Mouse (Mus musculus) hindbrain, embryonic 13.5 days (tissue): ENCODE data around the gene Kif1b. TPM values are rescaled to one million over a fixed set of nuclear protein-coding genes. Genes with fewer than 3 reads are reported as not detected.

Experiments
- ATAC-seq: fragments of 200-750 bp; cut with Nextera tagmentation; 2 replicates; pipeline ENCODE4 v1.8.0; 2017; ENCODE audit warnings: moderate TSS enrichment; ENCODE audit not compliant: low FRiP score
- H3K27ac ChIP-seq: fragments of 300-500 bp; sonication (generic); 2 replicates; pipeline ENCODE4 v1.5.1; 2015; ENCODE audit warnings: inconsistent platforms, mild to moderate bottlenecking, moderate library complexity
- H3K27me3 ChIP-seq: fragments of 300-500 bp; sonication (generic); 2 replicates; pipeline ENCODE4 v1.6.1; 2015; ENCODE audit warnings: mild to moderate bottlenecking, inconsistent platforms
- H3K36me3 ChIP-seq: fragments of 300-500 bp; sonication (generic); 2 replicates; pipeline ENCODE4 v1.6.1; 2015; ENCODE audit warnings: mild to moderate bottlenecking, inconsistent platforms
- H3K4me1 ChIP-seq: fragments of 300-500 bp; sonication (generic); replicated peaks from 2 replicates; pipeline ENCODE4 v1.6.1; 2015; ENCODE audit warnings: inconsistent platforms
- H3K4me2 ChIP-seq: fragments of 300-500 bp; sonication (generic); 2 replicates; pipeline ENCODE4 v1.6.1; 2015; ENCODE audit warnings: inconsistent platforms, mild to moderate bottlenecking, moderate library complexity
- H3K4me3 ChIP-seq: fragments of 300-500 bp; sonication (generic); 2 replicates; pipeline ENCODE4 v1.5.1; 2015; ENCODE audit warnings: mild to moderate bottlenecking, inconsistent platforms
- H3K9ac ChIP-seq: fragments of 300-500 bp; sonication (generic); 2 replicates; pipeline ENCODE4 v1.6.1; 2015; ENCODE audit warnings: mild to moderate bottlenecking, inconsistent platforms
- H3K9me3 ChIP-seq: fragments of 300-500 bp; sonication (generic); 2 replicates; pipeline ENCODE4 v1.6.1; 2016; ENCODE audit warnings: inconsistent platforms
- WGBS: fragments of 180-500 bp; shearing (Covaris S2); methylation state at CpG from one replicate; pipeline ENCODE4 v1.1.7; 2015; 5-methylcytosine and 5-hydroxymethylcytosine counted together
- polyA plus RNA-seq: library from polyadenylated mRNA; unstranded; fragments of >200 nt; fragmentation: Nextera tagmentation; extraction: Ambion mirVana; gene quantifications from 2 replicates; pipeline ENCODE4 v1.2.1, GENCODE M21; 2015

The Kif1b gene
- polyA plus RNA-seq, 1 experiment from 2014 or later = 155 TPM

GRCm38 (mm10) chr4:149159203-149159602 lies 148.3 kb downstream of the Kif1b start:
- ATAC-seq = no peak
- peaks cover 93% of the 10 kb centered on the region for H3K36me3 ChIP-seq

GRCm38 (mm10) chr4:149157415-149157973 lies 150.0 kb downstream of the Kif1b start:
- no peaks in the 10 kb centered on the region for H3K4me1 ChIP-seq
- H3K9ac ChIP-seq = no peak overlapping the region
- no peak for ATAC-seq
- WGBS = 94% methylated on average over 8 of the region's 8 CpGs
- H3K27me3 ChIP-seq = no peaks in the 10 kb centered on the region
- H3K9me3 ChIP-seq = no peaks in the 10 kb centered on the region
- peaks cover 99% of the 10 kb centered on the region for H3K36me3 ChIP-seq
- no peak overlapping the region for H3K4me2 ChIP-seq
- no peak overlapping the region for H3K4me3 ChIP-seq
- no peak overlapping the region for H3K27ac ChIP-seq

More at GRCm38 (mm10) chr4:149159203-149159602, 148.3 kb downstream of the Kif1b start:
- Histone ChIP-seq H3K4me1 (0 out of 2 replicates have a peak, but pooled peaks cover 4% of the 10 kb centered on the region), H3K9ac (no peak overlapping the region), H3K27ac (no peak overlapping the region), H3K4me2 (no peak overlapping the region), H3K27me3 (no peaks in the 10 kb centered on the region), H3K9me3 (no peaks in the 10 kb centered on the region), H3K4me3 (no peak overlapping the region)
- 97% methylated on average over 2 of the region's 2 CpGs for WGBS

- Histone ChIP-seq H3K9ac (no peak overlapping the region), H3K4me2 (no peak overlapping the region), H3K27me3 (no peaks in the 10 kb centered on the region), H3K27ac (no peak overlapping the region), H3K9me3 (no peaks in the 10 kb centered on the region), H3K36me3 (peaks cover 99% of the 10 kb centered on the region), H3K4me3 (no peak overlapping the region), H3K4me1 (no peaks in the 10 kb centered on the region)
- no peak for ATAC-seq
- 94% methylated on average over 6 of the region's 6 CpGs for WGBS
Observed at GRCm38 (mm10) chr4:149155711-149156110, 151.8 kb downstream of the Kif1b start.

- H3K9me3 ChIP-seq = no peaks in the 10 kb centered on the region
- no peak overlapping the region for H3K4me2 ChIP-seq
- 97% methylated on average over 7 of the region's 7 CpGs for WGBS
- no peaks in the 10 kb centered on the region for H3K27me3 ChIP-seq
- no peak overlapping the region for H3K27ac ChIP-seq
- peaks cover 99% of the 10 kb centered on the region for H3K36me3 ChIP-seq
- H3K4me1 ChIP-seq = no peaks in the 10 kb centered on the region
- ATAC-seq = no peak
- no peak overlapping the region for H3K4me3 ChIP-seq
- no peak overlapping the region for H3K9ac ChIP-seq
Observed at GRCm38 (mm10) chr4:149154859-149155258, 152.6 kb downstream of the Kif1b start.

- 94% methylated on average over 11 of the region's 11 CpGs for WGBS
- Histone ChIP-seq H3K4me2 (no peak overlapping the region), H3K9ac (no peak overlapping the region), H3K9me3 (no peaks in the 10 kb centered on the region), H3K4me1 (peaks cover 9% of the 10 kb centered on the region; the same call in 1 of the 2 replicates), H3K27me3 (no peaks in the 10 kb centered on the region), H3K36me3 (peaks cover 69% of the 10 kb centered on the region), H3K4me3 (no peak overlapping the region), H3K27ac (no peak overlapping the region)
- ATAC-seq = no peak
Observed at GRCm38 (mm10) chr4:149150721-149151120, 156.8 kb downstream of the Kif1b start.

GRCm38 (mm10) chr4:149150256-149150655 lies 157.2 kb downstream of the Kif1b start:
- no peaks in the 10 kb centered on the region for H3K9me3 ChIP-seq
- H3K27ac ChIP-seq = no peak overlapping the region
- H3K4me2 ChIP-seq = no peak overlapping the region
- H3K9ac ChIP-seq = no peak overlapping the region
- peaks cover 64% of the 10 kb centered on the region for H3K36me3 ChIP-seq
- no peaks in the 10 kb centered on the region for H3K27me3 ChIP-seq
- H3K4me3 ChIP-seq = no peak overlapping the region
- ATAC-seq = no peak
- peaks cover 9% of the 10 kb centered on the region; the same call in 1 of the 2 replicates for H3K4me1 ChIP-seq
- WGBS = 78% methylated on average over 11 of the region's 11 CpGs

GRCm38 (mm10) chr4:149149611-149150010 lies 157.9 kb downstream of the Kif1b start:
- 77% methylated on average over 7 of the region's 7 CpGs for WGBS
- H3K27me3 ChIP-seq = no peaks in the 10 kb centered on the region

GRCm38 (mm10) chr4:149149196-149149595 lies 158.3 kb downstream of the Kif1b start:
- no peak overlapping the region for H3K4me3 ChIP-seq
- H3K27me3 ChIP-seq = no peaks in the 10 kb centered on the region
- ATAC-seq = no peak
- WGBS = 82% methylated on average over 9 of the region's 9 CpGs
- H3K9ac ChIP-seq = no peak overlapping the region
- H3K4me1 ChIP-seq = peaks cover 10% of the 10 kb centered on the region; the same call in 1 of the 2 replicates
- H3K9me3 ChIP-seq = no peaks in the 10 kb centered on the region
- H3K27ac ChIP-seq = peak overlapping the region; percentile 62
- no peak overlapping the region for H3K4me2 ChIP-seq
- peaks cover 54% of the 10 kb centered on the region for H3K36me3 ChIP-seq

More at GRCm38 (mm10) chr4:149149611-149150010, 157.9 kb downstream of the Kif1b start:
- no peak overlapping the region for H3K4me2 ChIP-seq
- H3K36me3 ChIP-seq = peaks cover 58% of the 10 kb centered on the region
- peaks cover 9% of the 10 kb centered on the region; the same call in 1 of the 2 replicates for H3K4me1 ChIP-seq
- peak overlapping the region; percentile 62 for H3K27ac ChIP-seq
- H3K4me3 ChIP-seq = no peak overlapping the region
- no peak for ATAC-seq
- no peak overlapping the region for H3K9ac ChIP-seq
- no peaks in the 10 kb centered on the region for H3K9me3 ChIP-seq

GRCm38 (mm10) chr4:149148084-149148483 lies 159.4 kb downstream of the Kif1b start:
- peaks cover 42% of the 10 kb centered on the region for H3K36me3 ChIP-seq
- H3K27me3 ChIP-seq = no peaks in the 10 kb centered on the region
- H3K9ac ChIP-seq = no peak overlapping the region
- H3K4me1 ChIP-seq = peaks cover 10% of the 10 kb centered on the region; the same call in 1 of the 2 replicates
- H3K27ac ChIP-seq = no peak overlapping the region
- no peak for ATAC-seq
- 84% methylated on average over 4 of the region's 4 CpGs for WGBS
- H3K4me3 ChIP-seq = no peak overlapping the region
- no peaks in the 10 kb centered on the region for H3K9me3 ChIP-seq
- no peak overlapping the region for H3K4me2 ChIP-seq

- H3K4me3 ChIP-seq = no peak overlapping the region
- no peak for ATAC-seq
- no peaks in the 10 kb centered on the region for H3K27me3 ChIP-seq
- H3K4me2 ChIP-seq = no peak overlapping the region
- no peak overlapping the region for H3K9ac ChIP-seq
- no peak overlapping the region for H3K27ac ChIP-seq
- H3K36me3 ChIP-seq = peaks cover 37% of the 10 kb centered on the region
- H3K4me1 ChIP-seq = peaks cover 10% of the 10 kb centered on the region; the same call in 1 of the 2 replicates
- no peaks in the 10 kb centered on the region for H3K9me3 ChIP-seq
- 84% methylated on average over 7 of the region's 7 CpGs for WGBS
Observed at GRCm38 (mm10) chr4:149147528-149147927, 160.0 kb downstream of the Kif1b start.

- H3K36me3 ChIP-seq = peaks cover 13% of the 10 kb centered on the region
- peaks cover 10% of the 10 kb centered on the region; the same call in 1 of the 2 replicates for H3K4me1 ChIP-seq
- no peak overlapping the region for H3K4me3 ChIP-seq
- no peak overlapping the region for H3K27ac ChIP-seq
- 0 out of 2 replicates have a peak, but pooled peaks have one; percentile 27 for ATAC-seq
- H3K4me2 ChIP-seq = no peak overlapping the region
- WGBS = 84% methylated on average over 4 of the region's 4 CpGs
- no peak overlapping the region for H3K9ac ChIP-seq
- no peaks in the 10 kb centered on the region for H3K27me3 ChIP-seq
- H3K9me3 ChIP-seq = no peaks in the 10 kb centered on the region
Observed at GRCm38 (mm10) chr4:149145151-149145550, 162.3 kb downstream of the Kif1b start.

- ATAC-seq = peak; percentile 78
- H3K27ac ChIP-seq = peak overlapping the region; percentile 71
- no peaks in the 10 kb centered on the region for H3K27me3 ChIP-seq
- WGBS = 4% methylated on average over 3 of the region's 3 CpGs
- no peak overlapping the region for H3K4me3 ChIP-seq
- peaks cover 10% of the 10 kb centered on the region; the same call in 1 of the 2 replicates for H3K4me1 ChIP-seq
- H3K36me3 ChIP-seq = peaks cover 6% of the 10 kb centered on the region
- H3K4me2 ChIP-seq = no peak overlapping the region
- no peak overlapping the region for H3K9ac ChIP-seq
- H3K9me3 ChIP-seq = no peaks in the 10 kb centered on the region
Observed at GRCm38 (mm10) chr4:149144459-149144858, 163.0 kb downstream of the Kif1b start.

GRCm38 (mm10) chr4:149143594-149143993 lies 163.9 kb downstream of the Kif1b start:
- Histone ChIP-seq H3K4me2 (no peak overlapping the region), H3K36me3 (no peaks in the 10 kb centered on the region), H3K9me3 (no peaks in the 10 kb centered on the region), H3K4me3 (no peak overlapping the region), H3K27me3 (no peaks in the 10 kb centered on the region), H3K4me1 (peaks cover 10% of the 10 kb centered on the region; the same call in 1 of the 2 replicates), H3K9ac (no peak overlapping the region), H3K27ac (no peak overlapping the region)
- no peak for ATAC-seq
- 23% methylated on average over 4 of the region's 4 CpGs for WGBS
